Mouse (Mus musculus) WW6 (cell line): ENCODE measurements around the gene Baiap2.

Source experiments
- DNase-seq: peaks from one replicate; pipeline ENCODE4 v3.0.0-alpha.2; 2013; ENCODE audit warnings: low read depth, low spot score

Gene Baiap2

DNA sequence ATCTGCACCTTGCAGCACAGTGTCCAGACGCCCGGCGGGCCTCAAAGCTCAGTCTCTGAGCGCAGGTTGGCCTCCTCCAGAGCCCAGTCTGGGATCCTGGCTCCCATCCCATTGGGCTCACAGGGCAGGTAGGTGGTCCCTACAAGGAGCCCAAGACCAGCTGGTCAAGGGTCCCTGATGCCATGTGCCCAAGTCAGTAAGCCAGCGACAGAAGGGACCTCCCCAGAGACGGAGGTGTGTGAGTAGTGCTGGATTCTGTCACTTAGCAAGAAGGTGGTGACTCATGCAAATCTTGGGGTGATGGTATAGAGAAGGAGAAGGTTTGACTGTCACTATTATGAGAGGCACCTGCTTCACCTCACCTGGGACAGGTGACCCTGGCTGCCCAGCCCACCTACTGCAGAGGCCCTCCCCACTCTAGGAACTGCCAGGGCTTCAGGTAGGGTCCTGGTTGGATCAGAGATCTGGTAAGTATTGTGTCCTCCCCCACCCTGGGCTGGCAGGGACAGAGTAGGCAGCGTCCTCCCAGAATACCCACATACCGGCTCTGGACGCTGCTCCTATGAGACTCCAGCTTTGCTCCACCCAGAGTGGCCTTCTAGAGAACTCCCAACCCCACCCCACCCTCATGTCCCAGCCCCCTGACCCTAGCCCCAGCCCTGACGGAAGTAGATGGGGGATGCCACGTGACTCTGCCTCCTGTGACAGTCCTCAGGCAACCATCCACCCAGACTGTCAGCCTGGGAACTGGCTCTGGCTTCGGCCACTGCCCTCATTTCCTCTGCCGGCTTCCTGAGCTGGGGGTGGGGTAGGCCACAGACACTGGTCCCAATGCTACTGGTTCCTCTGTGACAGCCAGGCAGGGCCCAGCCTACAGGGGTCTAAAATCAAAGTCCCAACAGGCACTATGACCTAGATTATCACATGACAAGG is 98.9 kb downstream of the Baiap2 start:
- no peak for DNase-seq

DNA sequence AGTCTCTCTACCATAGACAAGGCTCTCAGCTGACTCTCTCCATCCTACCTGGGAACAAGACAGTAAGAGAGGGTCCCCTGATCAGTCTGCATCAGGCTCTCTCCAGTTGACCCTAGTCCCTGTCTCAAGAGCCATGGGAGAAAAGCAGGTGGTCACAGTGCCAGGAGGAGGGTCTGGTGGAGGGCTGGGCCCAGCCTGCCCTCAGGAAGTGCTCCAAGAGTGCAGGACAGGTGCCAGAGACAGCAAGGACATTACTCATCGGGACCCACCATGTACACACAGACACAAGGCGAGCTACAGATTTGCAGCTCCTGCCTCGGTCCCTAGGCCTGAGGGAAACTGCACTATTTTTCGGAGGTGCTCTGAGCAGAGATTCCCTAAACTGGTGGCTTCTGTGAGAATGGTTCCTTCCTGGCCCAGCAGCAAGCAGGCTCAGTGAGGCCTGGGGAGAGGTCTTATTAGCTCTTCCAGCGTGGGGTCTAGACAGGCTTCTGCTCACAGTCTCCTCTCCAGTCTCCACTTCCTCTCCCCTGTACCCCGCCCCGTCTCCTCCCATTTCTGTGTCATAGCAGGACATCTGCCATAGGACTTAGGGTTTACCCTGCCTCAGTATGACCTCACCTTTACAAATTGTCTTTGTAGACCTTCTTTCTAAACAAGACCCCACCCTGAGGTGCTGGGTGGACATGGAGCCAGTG is 99.7 kb downstream of the Baiap2 start:
- no peak for DNase-seq

DNA sequence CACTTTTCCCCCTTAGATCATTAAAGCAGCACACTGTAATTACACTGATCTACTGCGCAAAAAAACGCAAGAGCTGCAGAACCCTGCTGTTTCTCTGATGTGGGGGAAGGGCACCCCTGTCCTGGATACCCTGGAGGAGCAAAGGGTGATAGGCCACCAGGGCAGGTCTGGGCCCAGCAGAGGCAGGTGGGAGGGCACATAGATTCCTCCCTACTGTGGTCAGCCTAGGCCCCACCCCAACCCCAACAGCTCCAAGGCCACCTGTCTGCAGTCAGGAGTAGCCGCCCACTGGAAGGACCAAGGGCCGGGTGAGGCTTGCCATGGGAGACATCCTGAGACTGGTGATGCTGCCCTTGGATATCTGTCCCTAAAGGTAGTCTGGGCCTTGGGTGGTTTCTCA is 102.8 kb downstream of the Baiap2 start:
- no peak for DNase-seq

DNA sequence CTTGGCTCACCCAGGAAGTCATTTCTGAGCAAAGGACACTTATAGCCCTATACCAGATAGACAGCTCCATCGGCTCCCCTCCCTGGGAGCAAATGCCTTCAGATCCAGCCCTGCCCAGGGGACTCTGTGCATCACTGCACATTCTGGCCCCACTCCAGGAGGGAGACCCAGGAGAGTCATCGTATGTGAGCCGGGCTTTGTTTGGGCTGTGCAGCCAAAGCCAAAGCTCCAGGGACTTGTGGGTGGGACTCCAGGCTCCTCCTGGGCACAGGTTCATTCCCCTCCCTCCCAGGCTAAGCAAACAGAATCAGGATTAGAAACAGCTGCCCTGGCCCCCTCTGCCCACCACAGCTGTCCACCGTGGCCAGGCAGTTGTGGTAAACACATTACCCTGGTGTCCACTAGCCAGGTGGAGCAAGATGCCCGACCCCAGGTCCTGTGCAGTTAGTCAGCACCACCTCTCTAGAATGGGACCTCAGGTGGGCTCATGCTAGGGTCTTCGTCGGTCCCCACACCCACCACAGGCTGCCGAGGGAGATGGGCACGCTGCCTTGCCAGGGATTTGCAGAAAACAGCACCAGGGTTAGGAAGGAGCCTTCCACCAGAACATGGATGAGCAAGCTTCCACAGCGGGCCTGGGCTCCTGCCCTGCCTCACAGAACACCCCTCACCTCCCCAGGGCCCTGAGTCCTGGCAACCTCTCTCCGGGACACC is 103.4 kb downstream of the Baiap2 start:
- DNase-seq, result no peak

DNA sequence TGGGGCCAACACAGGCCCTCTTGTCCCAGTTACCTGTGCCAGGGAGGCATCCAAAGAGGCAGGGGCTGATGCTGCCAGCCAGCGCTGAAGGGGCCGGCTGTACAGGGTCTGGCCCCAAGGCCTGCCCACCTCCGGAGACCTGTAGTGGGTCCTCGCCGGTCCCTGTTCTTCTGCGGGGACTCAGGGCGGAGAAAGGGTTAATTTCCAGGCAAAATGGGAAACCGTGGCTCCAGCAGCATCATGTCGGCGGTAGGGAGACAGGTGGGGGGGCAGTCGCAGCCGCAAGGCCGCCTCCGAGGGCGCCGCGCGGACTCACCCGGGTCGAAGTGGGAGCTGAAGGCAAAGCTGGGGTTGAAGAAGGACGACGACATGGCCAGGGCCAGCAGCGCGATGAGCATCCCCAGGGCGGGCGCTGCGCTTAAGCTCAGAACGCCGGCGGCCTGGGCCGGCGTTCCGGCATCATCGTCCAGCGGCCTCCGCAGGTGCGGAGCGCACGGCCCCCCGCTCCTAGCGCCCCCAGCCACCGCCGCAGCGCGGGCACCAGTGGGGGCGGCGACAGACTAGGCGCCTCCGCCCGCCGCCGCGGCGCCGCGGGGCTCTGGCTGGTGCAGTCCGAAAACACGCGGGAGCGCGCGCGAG is 104.1 kb downstream of the Baiap2 start, which contains the start of gene Aatk:
Aatk (minus strand) TSS at position 615 of the 639 bp plus-strand sequence.
- DNase-seq, result no peak

DNA sequence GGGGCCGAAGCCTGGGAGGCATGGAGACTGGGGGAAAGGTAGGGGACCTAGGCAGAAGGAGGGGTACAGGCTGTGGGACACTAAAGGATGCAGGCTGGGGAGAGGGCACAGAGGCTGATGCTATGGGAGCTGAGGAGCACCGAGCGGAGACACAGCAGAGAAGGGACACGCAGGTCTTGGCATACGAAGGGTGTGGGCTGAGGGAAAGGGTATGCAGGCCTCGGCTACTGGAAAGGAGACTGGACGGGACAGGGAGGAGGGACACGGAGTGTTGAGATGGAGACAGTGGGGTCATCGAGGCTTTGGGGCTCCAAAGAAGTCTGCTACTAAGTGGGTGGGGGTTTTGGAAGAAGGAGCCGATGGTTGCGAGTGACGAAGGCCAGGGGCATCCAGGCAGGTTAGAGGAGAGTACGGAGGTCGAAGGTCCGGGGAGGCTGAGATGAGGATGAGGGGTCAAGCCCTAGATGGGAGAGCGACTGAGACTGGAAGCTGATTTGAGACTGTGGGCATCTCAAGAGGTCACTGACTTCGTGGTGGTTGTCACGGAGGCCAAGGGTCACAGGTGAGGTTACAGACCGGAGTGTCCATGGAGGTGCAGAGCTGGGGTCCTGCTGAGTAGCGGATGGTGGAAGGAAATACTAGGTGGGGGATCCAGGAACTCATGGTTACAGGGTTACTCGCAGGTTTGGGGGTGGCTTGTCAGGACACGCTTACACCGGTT is 105.1 kb downstream of the Baiap2 start:
- DNase-seq, result no peak

DNA sequence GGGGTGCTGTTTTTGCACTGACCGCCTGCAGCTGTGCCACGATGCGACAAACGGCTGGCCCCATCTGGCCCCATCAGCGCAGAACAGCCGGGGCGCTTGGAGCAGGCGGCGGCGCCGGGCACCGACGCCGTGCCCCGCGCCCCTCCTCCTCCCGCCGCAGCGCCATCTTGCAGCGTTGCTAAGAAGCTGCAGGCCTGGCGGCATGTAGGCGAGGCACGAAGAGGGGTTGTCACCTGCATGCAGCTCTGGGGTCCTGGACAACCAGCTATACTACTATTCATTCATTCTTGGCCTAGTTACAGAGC is 105.6 kb downstream of the Baiap2 start:
- DNase-seq, result no peak

DNA sequence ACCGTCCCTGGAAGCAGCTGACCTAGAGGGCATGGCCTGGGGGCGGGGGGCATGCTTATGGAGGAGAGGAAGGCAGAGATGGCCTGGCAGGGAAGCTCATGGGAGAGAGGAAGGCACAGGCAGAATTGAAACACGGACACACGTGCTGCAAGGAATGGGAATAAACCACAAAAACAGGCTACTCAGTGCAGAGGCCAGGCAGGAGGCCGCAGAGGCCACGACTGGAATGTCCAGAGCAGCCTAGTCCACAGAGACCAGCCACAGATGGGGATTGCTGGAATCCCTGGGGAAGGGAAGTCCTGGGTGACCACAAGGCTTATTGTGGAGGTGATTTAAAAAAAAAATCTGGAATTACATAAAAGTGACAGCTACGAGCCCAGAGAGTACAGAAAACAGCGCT is 106.5 kb downstream of the Baiap2 start:
- DNase-seq, result no peak

DNA sequence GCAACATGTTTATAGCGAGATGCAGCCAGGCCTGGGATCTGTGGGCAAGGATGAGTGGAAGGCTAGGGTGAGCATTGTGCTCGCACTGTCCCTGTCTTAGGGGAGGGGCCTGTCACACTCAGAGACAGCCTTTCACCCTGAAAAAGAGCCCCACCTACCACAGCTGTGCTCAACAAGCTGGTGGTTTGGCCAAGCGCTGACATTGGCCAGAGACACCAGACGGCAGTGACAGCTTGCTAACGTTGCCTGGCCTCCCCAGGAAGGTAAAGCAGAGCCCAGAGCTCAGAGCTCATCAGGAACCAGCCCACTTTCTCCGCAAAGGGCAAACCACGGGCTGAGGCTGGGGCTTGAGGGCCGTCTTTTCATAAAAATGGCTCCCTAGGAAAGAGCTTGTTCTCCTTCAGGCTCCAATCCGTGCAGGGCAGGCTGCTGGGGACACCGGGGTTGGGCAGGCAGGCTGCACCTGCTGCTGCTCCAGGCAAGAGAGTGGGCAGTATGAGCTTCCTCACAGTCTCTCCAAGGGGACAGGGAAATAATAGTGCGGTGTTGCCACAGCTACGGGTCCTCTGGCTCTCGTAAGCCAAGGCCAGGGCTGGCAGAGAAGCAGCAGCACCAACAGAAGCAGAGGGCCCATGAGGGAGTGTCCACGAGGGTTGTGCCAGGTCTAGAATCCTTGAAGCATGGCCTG is 108.7 kb downstream of the Baiap2 start:
- no peak for DNase-seq

DNA sequence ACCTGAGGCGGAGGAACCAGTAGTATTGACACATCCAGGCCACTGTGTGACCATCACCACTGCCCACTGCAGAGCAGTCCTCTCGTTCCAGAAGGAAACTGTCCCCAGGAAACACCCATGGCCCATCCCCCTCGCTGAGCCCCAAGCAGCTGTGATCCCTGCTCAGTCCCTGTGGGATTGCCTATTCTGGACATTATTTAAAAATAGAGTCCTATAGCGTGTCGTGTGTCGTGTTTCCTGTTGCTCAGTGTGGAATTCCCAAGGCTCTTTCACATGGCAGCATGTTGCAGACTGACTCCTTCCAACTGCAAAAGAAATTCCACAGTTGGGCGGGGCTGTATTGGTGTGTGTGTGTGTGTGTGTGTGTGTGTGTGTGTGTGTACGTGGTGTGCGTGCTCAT is 109.7 kb downstream of the Baiap2 start:
- no peak for DNase-seq

DNA sequence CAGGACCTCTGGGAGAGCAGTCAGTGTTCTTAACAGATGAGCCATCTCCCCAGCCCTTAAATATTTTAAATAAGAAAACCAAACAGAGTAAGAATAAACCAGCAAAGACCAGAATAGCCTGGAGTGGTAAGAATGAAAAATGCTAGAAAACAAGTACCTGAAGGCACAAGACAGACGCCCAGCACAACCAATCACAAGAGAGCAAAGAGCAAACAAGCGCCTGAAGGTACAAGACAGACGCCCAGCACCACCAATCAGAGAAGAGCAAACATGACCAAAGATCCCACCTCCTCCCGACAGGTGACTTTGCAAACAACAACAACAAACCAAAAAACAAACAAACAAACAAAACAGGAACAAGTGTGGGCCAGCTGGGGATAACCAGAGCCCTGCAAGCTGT is 111.3 kb downstream of the Baiap2 start:
- no peak for DNase-seq

DNA sequence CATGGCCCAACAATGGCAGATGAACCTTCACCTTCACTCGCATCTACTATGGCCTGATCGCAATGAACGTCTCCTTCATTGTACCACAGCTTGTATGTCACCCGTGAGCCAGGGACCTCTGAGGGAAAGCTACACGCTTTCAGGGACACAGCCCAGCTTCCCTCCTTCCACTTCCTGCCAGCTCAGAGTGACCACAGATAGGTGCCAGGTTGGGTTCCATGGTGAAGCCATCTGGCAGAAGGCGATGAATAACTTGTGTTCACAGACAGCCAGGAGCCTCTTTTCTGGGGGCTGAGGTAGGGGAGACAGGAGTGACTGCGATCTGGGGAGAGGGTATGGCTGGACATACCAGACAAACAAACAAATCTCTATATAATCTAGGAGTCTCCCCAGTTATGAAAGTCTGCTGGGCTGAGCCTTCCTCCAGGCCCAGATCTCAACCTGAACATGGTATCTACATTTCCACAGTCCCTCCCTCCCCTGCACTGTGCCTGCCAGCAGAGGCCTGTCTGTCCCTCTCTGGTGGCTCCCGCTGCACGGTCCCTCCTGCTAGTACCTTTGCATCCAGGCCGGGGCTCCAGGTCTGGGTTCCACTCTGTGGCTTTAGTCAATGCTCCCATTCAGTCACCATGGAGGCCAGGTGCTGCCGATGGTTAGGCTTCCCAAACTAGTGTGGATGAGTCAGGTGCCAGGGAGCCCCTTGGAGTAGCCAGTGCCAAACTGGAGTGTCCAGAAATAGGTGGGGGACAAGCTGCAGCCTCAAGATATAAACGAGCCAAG is 113.6 kb downstream of the Baiap2 start:
- DNase-seq, result no peak
